Mouse (Mus musculus) brain, embryonic 14.5 days (tissue): ENCODE data around the gene Fhl2. TPM values are rescaled to one million over a fixed set of nuclear protein-coding genes. Genes with fewer than 3 reads are reported as not detected.

ENCODE experiments used
- DNase-seq: peaks from one replicate; pipeline ENCODE4 v3.0.0-alpha.2; 2011; ENCODE audit warnings: low read depth
- CTCF ChIP-seq: fragments of 200-500 bp; IDR thresholded peaks from 2 replicates; pipeline ENCODE4 v1.5.1; 2012; ENCODE audit warnings: inconsistent platforms, mild to moderate bottlenecking, moderate library complexity, borderline replicate concordance; ENCODE audit not compliant: insufficient read depth, insufficient read length; ENCODE audit errors: extremely low read depth
- POLR2A ChIP-seq: fragments of 200-500 bp; IDR thresholded peaks from 2 replicates; pipeline ENCODE4 v1.6.1; 2012; ENCODE audit warnings: mild to moderate bottlenecking, inconsistent platforms, borderline replicate concordance; ENCODE audit not compliant: poor library complexity, insufficient read depth, insufficient read length, severe bottlenecking; ENCODE audit errors: extremely low read depth
- polyA plus RNA-seq: library from polyadenylated mRNA; depleted of rRNA; stranded (reverse); fragments of >200 nt; gene quantifications from 2 replicates; pipeline ENCODE4 v1.2.3, GENCODE M21; 2012

Fhl2 gene
- polyA plus RNA-seq, 1 experiment, result 17.2 TPM

GRCm38 (mm10) chr1:43124726-43125125 is 72.1 kb downstream of the Fhl2 start:
- no peak for DNase-seq
- TF ChIP-seq CTCF (no peak), POLR2A (no peak)

GRCm38 (mm10) chr1:43122616-43123015 is 74.2 kb downstream of the Fhl2 start:
- no peak for TF ChIP-seq CTCF
- DNase-seq, result no peak

GRCm38 (mm10) chr1:43120950-43121349 is 75.8 kb downstream of the Fhl2 start:
- no peak for DNase-seq
- TF ChIP-seq CTCF (no peak), POLR2A (no peak)

- TF ChIP-seq POLR2A (no peak), CTCF (no peak)
- no peak for DNase-seq
Observed at GRCm38 (mm10) chr1:43117435-43117834, 79.3 kb downstream of the Fhl2 start.

GRCm38 (mm10) chr1:43112882-43113281 is 83.9 kb downstream of the Fhl2 start:
- TF ChIP-seq CTCF (peak; percentile 70; the same call in 1 of the 2 replicates), POLR2A (no peak)
- peak; percentile 89 for DNase-seq

- DNase-seq, result peak; percentile 43
- TF ChIP-seq CTCF (peak; percentile 69; the same call in 1 of the 2 replicates), POLR2A (no peak)
Observed at GRCm38 (mm10) chr1:43110556-43110955, 86.2 kb downstream of the Fhl2 start.

- TF ChIP-seq POLR2A, result no peak
- no peak for DNase-seq
Observed at GRCm38 (mm10) chr1:43108729-43109128, 88.1 kb downstream of the Fhl2 start.

GRCm38 (mm10) chr1:43098031-43098984 is 98.5 kb downstream of the Fhl2 start, which contains the start of the genes Tgfbrap1 and AI597479:
Gene Tgfbrap1, minus strand, starts transcription at chr1:43098637.
Gene AI597479, plus strand, starts transcription at chr1:43098710.
- peak; percentile 97 for DNase-seq
- TF ChIP-seq POLR2A (peak; percentile 84; the same call in 1 of the 2 replicates), CTCF (no peak)

- DNase-seq, result no peak
- TF ChIP-seq CTCF (no peak), POLR2A (no peak)
Observed at GRCm38 (mm10) chr1:43094206-43094605, 102.6 kb downstream of the Fhl2 start.

GRCm38 (mm10) chr1:43092056-43093015 is 104.4 kb downstream of the Fhl2 start:
- DNase-seq, result peak; percentile 74
- TF ChIP-seq CTCF (no peak), POLR2A (peak; percentile 84)
